Mouse (Mus musculus) neutrophil, adult 5-6 weeks (primary cell): Measurements from ENCODE around the gene Fam198a. TPM values are rescaled to one million over a fixed set of nuclear protein-coding genes. Genes with fewer than 3 reads are reported as not detected.

Experiments used
- ATAC-seq: fragments of 151-379, 151-347 bp; 2 replicates; pipeline ENCODE4 v1.8.0; 2017; ENCODE audit warnings: mild to moderate bottlenecking, moderate TSS enrichment; ENCODE audit not compliant: insufficient number of reproducible peaks, poor library complexity, low FRiP score, severe bottlenecking; ENCODE audit errors: extremely low read depth
- total RNA-seq: library from RNA; stranded (forward); fragments of 200-1000 nt; gene quantifications from 2 replicates; pipeline ENCODE4 v1.2.3, GENCODE M21; 2017

Fam198a gene
- not detected in 2 replicates for total RNA-seq

- no peak for ATAC-seq
Measured at GRCm38 (mm10) chr9:121950418-121951113, at the start of gene Fam198a. Gene Fam198a, plus strand, starts transcription at chr9:121950988.

GRCm38 (mm10) chr9:121901710-121902700 is 48.8 kb upstream of the Fam198a start:
- no peak for ATAC-seq

GRCm38 (mm10) chr9:121903476-121904305 is 47.1 kb upstream of the Fam198a start:
- no peak for ATAC-seq

- ATAC-seq = no peak
Measured at GRCm38 (mm10) chr9:121904319-121904718, 46.5 kb upstream of the Fam198a start.

GRCm38 (mm10) chr9:121904946-121905345 is 45.8 kb upstream of the Fam198a start:
- ATAC-seq = no peak

- no peak for ATAC-seq
Measured at GRCm38 (mm10) chr9:121905556-121906185, 45.1 kb upstream of the Fam198a start.

- ATAC-seq = no peak
Measured at GRCm38 (mm10) chr9:121906456-121906855, 44.3 kb upstream of the Fam198a start.

- ATAC-seq = no peak
Measured at GRCm38 (mm10) chr9:121907356-121908070, 43.3 kb upstream of the Fam198a start.

GRCm38 (mm10) chr9:121908321-121908720 is 42.5 kb upstream of the Fam198a start:
- no peak for ATAC-seq

GRCm38 (mm10) chr9:121909635-121910034 is 41.2 kb upstream of the Fam198a start:
- ATAC-seq = peak; percentile 71

GRCm38 (mm10) chr9:121911196-121911595 is 39.6 kb upstream of the Fam198a start:
- no peak for ATAC-seq

- ATAC-seq = no peak
Measured at GRCm38 (mm10) chr9:121912786-121913185, 38.0 kb upstream of the Fam198a start.

GRCm38 (mm10) chr9:121914226-121914757 is 36.5 kb upstream of the Fam198a start:
- no peak for ATAC-seq

- no peak for ATAC-seq
Measured at GRCm38 (mm10) chr9:121915056-121915455, 35.7 kb upstream of the Fam198a start.

- no peak for ATAC-seq
Measured at GRCm38 (mm10) chr9:121916102-121916501, 34.7 kb upstream of the Fam198a start, which contains the start of gene Cyp8b1. Gene Cyp8b1, minus strand, starts transcription at chr9:121916305.

- ATAC-seq = peak; percentile 79
Measured at GRCm38 (mm10) chr9:121919027-121919501, 31.7 kb upstream of the Fam198a start.

- no peak for ATAC-seq
Measured at GRCm38 (mm10) chr9:121923443-121923842, 27.3 kb upstream of the Fam198a start.

GRCm38 (mm10) chr9:121923906-121924305 is 26.9 kb upstream of the Fam198a start:
- ATAC-seq = no peak
